Mouse (Mus musculus) thymus, postnatal 4 days (tissue): ENCODE measurements at regions not wholly inside any gene's neighbourhood (a gene's known extent, or its start where the extent isn't known, plus 50 kb on each side); places are given as distances from the start of the nearest gene placed in this dataset.

Experiments used
- DNase-seq: peaks from one replicate; pipeline ENCODE4 v3.0.0; 2021

GRCm38 (mm10) chr8:86428998-86429651, 151.4 kb downstream of the Abcc12 start:
- DNase-seq: no peak

DNA sequence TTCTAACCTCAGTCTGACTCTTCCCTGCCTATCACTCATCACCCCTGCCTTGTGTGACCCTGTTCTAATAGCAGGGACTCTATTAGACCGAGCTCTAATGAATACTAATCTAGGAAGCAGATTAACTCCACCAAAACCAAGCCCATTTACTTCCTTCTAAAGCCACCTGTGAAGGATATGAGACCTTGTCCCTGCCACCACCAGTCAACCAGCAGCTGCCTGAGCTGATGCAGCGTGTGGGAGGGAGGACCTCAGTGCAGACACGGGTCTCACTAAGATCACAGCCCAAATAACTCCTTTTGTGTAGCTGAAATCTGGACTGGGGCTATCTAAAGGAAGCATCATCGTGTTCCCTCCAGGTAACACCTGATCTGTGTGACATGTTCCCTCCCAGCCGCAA, 152.4 kb downstream of the Abcc12 start:
- DNase-seq: no peak

- DNase-seq: no peak
Observed at GRCm38 (mm10) chr8:86426056-86426455, 154.4 kb downstream of the Abcc12 start.

DNA sequence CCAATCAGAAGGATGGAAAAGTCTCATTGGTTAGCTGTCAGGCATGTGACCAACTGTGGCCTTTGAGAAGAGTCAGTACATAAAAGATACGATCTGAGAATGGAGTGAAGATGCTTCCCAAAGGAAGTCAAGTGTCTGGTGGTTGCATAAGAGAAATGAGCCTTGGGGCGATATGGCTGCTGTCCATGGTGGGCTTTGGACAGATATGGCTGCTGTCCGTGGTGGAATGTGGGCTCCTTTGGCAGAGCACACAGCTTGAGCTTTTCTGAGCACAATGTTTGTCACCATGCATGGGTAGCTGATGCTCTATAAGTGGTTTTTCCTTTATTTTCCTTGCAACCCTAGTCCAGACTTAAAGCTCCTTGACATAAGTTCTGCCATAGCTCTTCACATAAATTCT, 155.1 kb downstream of the Abcc12 start:
- no peak for DNase-seq

DNA sequence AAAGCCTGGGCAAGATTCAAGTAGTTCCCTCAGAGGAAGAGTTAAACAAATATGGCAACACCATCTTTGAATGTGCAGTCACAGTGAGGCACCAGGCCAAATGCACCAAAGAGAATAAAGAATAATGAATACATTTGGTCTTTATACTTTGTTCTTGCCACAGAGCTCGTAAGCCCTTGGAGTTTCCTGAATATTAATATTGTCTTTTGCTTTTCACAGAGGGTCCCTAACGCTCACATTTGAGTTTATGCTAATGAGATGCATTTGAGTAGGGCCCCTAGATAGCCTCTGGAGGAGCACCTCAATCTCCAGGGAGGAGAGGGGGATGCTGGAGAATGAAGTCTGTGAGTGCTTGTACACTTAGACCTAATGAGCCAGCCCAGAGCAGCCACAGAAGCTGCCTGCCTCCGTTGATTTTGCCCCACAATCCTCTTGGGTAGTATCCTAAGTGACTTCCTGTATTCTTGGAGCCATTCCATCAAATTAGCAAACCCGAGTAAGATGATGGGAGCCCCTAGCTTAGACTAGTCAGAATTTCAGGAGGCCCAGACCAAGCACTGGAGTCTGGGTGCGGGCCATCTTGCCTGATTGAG, 161.3 kb downstream of the Abcc12 start:
- no peak for DNase-seq

DNA sequence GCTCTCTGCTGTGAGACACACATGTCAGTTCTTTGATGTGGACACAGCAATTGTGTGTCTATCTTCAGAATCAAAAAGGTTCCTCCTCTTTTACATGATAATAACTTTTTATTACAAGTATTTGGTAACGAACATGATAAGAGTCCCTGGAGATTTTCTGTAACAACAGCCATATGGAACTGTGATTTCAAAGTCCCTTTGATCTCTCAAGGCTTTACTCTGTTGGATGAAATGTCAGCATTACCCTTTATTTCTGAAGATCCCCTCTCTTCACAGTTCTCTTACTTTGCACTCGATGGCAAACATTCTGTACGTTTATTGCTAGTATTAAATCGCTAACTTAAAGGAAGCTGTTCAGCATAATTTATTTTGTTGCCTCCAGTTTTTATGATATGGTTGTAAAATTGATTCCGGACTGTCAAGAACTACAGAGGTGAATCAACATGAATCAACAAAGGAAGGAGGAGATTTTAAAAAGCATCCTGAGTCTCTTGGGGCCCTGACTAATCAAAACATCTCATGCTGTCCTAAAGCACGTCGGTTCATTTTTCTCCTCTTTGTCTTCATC, 162.0 kb downstream of the Abcc12 start:
- no peak for DNase-seq

- no peak for DNase-seq
Observed at GRCm38 (mm10) chr8:86415208-86415607, 165.3 kb downstream of the Abcc12 start.

DNA sequence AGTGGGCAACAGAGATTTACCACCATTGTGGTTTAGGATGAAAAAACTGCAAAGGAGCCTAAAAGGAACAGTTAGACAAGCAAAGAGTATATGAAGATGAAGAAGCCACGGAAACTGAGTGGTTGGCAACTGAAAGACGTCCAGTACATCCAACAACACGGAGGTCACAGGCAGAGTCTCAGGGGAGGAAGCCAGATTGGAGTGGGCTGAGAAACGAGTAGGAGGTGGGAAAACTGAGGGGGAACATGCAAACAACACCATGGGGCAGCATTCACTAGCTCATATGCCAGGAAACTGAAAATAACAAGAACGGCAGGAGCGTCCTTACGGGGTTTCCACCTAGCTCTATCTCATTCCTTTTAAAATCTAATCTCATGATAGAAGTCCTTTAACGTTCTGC, 169.3 kb downstream of the Abcc12 start:
- no peak for DNase-seq

DNA sequence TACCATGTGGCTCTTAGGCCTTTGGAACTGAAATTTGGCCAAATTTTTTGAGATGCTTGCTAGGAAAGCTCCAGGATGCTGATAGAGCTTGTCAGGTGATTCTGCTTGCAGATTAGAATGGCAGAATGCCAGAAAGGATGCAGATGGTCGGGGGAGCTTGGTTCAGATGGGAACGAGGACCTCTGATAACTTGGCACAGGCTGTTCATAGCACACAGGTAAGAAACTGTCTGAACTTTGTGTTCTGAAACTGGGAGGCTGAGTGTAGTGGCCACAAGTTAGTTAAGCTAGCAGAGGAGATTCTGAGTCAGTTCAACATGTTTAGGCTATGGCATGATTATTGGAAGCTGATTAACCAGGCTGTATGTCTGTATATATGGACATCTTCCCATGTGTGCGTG, 174.3 kb downstream of the Abcc12 start:
- DNase-seq: no peak

GRCm38 (mm10) chr8:86403434-86403833, 177.1 kb downstream of the Abcc12 start:
- no peak for DNase-seq

DNA sequence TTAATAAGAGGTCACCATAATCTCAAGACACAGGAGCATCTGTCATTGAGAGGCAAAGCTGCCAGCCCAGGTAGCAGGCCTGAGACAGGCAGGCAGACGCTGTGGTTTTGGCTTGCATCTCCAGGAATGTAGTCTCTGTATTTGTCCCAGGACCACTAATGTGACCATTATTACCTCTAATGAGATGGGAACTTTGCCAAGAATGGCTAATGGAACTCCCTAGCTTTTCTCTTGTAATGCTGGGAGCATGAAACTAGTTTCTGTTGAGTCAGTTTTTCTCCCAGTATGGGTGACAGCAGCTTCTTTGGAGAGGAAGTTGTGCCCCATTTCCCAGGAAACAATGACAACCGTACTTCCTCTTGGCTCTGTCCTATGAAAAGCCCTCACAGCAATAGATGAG, 178.5 kb downstream of the Abcc12 start:
- DNase-seq: no peak

DNA sequence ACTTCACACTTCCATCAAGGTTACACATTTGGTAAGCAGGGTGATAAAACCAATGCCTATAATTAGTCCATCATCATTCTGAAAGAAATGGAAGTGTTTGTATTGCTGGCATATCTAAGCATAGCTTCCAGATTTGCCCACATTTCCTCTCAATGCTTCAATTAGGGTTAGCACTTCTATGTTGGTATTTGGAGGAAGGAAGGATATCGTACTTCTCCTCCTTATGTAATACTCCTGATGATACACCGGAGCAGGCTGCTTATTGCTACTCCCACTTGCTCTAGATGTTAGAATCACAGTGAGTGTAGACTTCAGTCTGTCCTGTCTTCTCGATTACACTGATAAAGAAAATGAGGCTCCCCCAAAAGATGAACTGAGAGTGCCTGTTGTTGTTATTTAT, 185.4 kb downstream of the Abcc12 start:
- DNase-seq: no peak

- no peak for DNase-seq
Observed at GRCm38 (mm10) chr8:86393835-86394234, 186.7 kb downstream of the Abcc12 start.

DNA sequence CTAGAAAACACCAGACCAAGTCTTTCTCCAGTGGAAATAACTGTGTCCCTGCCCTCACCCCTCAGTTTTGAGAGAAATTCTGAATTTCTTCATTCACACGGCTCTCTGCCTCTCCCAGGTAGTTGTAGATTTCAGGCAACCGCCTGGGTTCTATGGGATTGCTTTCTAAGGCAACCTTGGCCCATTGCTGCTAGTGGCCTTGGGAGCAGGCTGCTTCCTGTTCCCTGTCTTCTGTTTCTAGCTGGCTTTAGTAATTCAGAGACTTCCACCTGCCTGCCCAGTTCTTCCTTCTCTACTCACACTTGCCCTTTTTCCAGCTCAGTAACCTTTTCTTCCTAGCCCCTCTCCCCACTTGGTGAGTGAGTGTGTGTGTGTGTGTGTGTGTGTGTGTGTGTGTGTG, 187.1 kb downstream of the Abcc12 start:
- DNase-seq: no peak

DNA sequence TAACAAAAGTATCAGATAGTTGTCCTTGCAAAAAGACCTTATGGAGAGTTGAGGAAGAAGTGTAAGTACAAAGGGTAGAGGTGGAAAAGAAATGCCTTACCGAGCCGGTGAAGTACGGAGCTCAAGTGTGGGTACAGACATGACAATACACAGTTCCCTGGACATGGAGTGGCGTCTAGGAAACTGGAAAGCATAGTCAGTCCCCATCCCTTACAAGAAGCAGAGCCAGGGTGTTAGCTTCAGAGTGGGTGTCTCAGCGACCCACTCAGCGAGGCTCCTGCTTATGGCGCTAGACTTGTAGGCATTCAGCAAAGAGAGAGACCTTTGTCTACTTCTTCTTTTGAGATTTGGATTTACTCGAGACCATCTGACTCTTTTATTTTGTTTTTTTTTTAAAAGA, 189.8 kb downstream of the Abcc12 start:
- no peak for DNase-seq

- DNase-seq: no peak
Observed at GRCm38 (mm10) chr8:86389690-86390671, 190.5 kb downstream of the Abcc12 start.

DNA sequence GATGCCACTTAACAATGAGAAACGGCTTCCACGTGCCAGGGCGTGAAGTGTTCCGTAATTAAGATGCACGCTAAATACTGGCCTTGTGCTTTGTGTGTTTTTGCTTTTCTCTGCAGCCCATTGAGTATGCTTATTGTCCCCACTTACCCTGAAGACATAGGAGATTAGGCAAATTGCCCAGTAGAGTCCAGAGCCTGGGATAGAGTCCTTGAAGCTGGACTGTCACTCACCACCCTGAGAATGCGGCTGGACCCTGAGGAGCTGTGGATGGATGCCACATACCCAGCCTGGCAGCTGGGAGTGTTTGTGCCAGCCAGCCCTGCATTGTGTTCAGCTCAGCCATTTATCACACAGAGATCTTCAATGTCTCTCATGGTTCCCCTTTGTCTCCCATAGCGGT, 195.2 kb downstream of the Abcc12 start:
- DNase-seq: no peak

GRCm38 (mm10) chr8:86381977-86382376, 198.5 kb downstream of the Abcc12 start:
- no peak for DNase-seq

DNA sequence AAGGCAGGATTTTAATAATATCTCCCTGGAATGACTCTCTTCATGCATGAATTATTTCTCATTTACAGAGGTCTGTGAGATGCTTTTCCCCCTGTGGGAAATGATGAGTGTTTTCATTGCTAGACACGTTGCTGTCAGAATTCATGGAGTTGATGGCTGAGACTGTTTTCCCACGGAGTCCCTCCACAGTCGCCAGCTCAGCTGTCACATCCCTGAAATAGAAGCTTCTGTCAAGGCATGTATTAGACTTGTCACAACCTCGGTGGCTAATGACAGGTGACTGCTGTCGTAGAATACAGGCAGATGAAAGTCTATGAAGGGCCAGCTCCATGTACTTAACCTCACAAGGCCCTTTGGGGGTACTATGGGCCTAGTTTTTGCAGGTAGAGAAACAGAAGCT, 212.4 kb downstream of the Abcc12 start:
- DNase-seq: no peak

DNA sequence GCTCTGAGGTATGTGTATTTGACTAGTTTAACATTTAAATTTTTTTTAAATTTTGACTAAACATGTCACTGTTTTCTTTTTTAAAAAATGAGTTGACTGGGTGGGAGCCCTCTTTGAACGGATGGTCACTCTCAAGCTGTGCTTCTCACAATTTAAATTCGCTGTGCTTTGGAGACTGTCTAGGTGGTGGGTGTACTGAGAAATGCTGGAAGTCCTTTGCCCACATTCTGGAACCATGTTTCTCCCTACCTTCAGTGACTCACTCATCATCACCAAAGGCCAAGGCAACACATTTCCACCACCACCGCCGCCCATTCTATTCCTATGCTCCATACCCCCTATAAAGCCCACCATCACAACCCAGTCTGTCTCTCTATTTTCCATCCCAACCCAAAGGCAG, 213.8 kb downstream of the Abcc12 start:
- no peak for DNase-seq

GRCm38 (mm10) chr8:86365726-86366125, 214.8 kb downstream of the Abcc12 start:
- no peak for DNase-seq

GRCm38 (mm10) chr8:86364898-86365297, 215.6 kb downstream of the Abcc12 start:
- peak; percentile 51 for DNase-seq

GRCm38 (mm10) chr8:86360283-86360682, 220.2 kb downstream of the Abcc12 start:
- DNase-seq: no peak

DNA sequence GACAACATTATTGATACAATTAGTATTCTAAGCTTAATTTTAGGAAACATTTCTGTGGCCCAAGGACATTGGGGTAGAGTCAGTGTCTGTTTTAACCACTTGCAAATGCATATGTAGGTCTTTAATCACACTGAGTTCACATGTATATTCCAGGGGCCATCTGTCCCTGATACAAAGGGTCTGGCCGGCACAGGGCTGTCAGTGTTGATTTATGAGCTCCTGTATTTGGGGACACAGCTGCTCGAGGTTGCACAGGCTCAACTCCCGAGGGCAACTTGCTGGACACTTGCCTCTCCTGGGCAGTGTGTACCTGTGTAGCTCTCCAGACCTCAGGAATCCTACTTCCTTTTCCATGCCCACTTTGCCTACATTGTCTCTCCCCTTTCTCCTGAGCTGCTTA, 221.0 kb downstream of the Abcc12 start:
- DNase-seq: no peak
